Mouse (Mus musculus): ENCODE measurements around the gene Cbwd1.

DNA sequence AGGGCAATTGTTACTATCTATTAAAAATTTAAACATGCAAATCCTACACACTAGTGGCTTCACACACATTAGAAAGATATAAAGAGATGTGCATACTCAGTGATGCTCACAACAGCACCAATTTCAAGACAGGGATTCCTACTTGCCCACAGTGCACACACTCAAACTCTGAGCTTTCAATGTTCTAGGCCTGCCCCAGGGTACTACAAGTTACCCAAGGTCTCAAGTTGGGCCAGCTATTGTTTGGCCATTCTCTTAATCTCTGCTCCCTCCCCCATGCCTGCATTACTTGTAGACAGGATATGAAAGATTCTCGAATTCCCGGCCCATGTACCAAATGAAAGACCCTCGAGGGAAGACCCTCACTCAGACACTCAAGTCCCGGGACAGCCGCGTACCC is 53.8 kb downstream of the Cbwd1 start:
- TF ChIP-seq POLR2A (IDR thresholded peaks at IDR 0.05; ENCODE audit: control insufficient read depth, extremely low read depth, insufficient read depth, low read length, poor library complexity): no peak
- TF ChIP-seq CTCF (IDR thresholded peaks at IDR 0.05; ENCODE audit: borderline replicate concordance, control insufficient read depth, extremely low read depth, insufficient read depth, low read length, poor library complexity): no peak
